Mouse (Mus musculus) stomach, postnatal 0 days (tissue): ENCODE results near the gene Gltp. TPM values are rescaled to one million over a fixed set of nuclear protein-coding genes. Genes with fewer than 3 reads are reported as not detected.

ENCODE experiments used
- ATAC-seq: fragments of 200-750 bp; cut with Nextera tagmentation; 2 replicates; pipeline ENCODE4 v1.8.0; 2017; ENCODE audit not compliant: low FRiP score, low TSS enrichment
- DNase-seq: peaks from one replicate; pipeline ENCODE4 v3.0.0-alpha.2; 2016; ENCODE audit warnings: low spot score
- H3K27ac ChIP-seq: fragments of 300-500 bp; sonication (generic); replicated peaks from 2 replicates; pipeline ENCODE4 v1.5.1; 2014; ENCODE audit warnings: mild to moderate bottlenecking, control low read depth
- H3K27me3 ChIP-seq: fragments of 300-500 bp; sonication (generic); 2 replicates; pipeline ENCODE4 v1.6.1; 2014; ENCODE audit warnings: low read length; ENCODE audit not compliant: control insufficient read depth, insufficient read depth
- H3K36me3 ChIP-seq: fragments of 300-500 bp; sonication (generic); 2 replicates; pipeline ENCODE4 v1.6.1; 2014; ENCODE audit warnings: low read length, mixed read lengths; ENCODE audit not compliant: control insufficient read depth, insufficient read depth
- H3K4me1 ChIP-seq: fragments of 300-500 bp; sonication (generic); replicated peaks from 2 replicates; pipeline ENCODE4 v1.6.1; 2014; ENCODE audit warnings: antibody characterized with exemption; ENCODE audit not compliant: control insufficient read depth, insufficient read depth
- H3K4me2 ChIP-seq: fragments of 300-500 bp; sonication (generic); replicated peaks from 2 replicates; pipeline ENCODE4 v1.6.1; 2014; ENCODE audit warnings: low read depth, mild to moderate bottlenecking, control low read depth, moderate library complexity
- H3K4me3 ChIP-seq: fragments of 300-500 bp; sonication (generic); 2 replicates; pipeline ENCODE4 v1.5.1; 2014; ENCODE audit warnings: low read depth, low read length, control low read depth
- H3K9ac ChIP-seq: fragments of 300-500 bp; sonication (generic); 2 replicates; pipeline ENCODE4 v1.6.1; 2014; ENCODE audit warnings: mild to moderate bottlenecking, low read length, control low read depth, mixed read lengths
- H3K9me3 ChIP-seq: fragments of 300-500 bp; sonication (generic); 2 replicates; pipeline ENCODE4 v1.6.1; 2016; ENCODE audit warnings: low read length; ENCODE audit not compliant: control insufficient read depth
- CTCF ChIP-seq: IDR thresholded peaks from 2 replicates; pipeline ENCODE4 v1.5.1; 2016; ENCODE audit warnings: antibody characterized with exemption, low read depth, mild to moderate bottlenecking, moderate library complexity
- EP300 ChIP-seq: optimal IDR thresholded peaks from 2 replicates; pipeline ENCODE3; 2016; ENCODE audit warnings: antibody characterized with exemption
- WGBS: fragments of 180-500 bp; shearing (Covaris S2); extraction: QIAGEN DNeasy Blood & Tissue Kit; methylation state at CpG from one replicate; pipeline ENCODE4 v1.1.7; 2014; 5-methylcytosine and 5-hydroxymethylcytosine counted together
- polyA plus RNA-seq: library from polyadenylated mRNA; unstranded; fragments of >200 nt; fragmentation: Nextera tagmentation; extraction: Ambion mirVana; gene quantifications from 2 replicates; pipeline ENCODE4 v1.2.1, GENCODE M21; 2015

Gltp gene
- polyA plus RNA-seq, 1 experiment from 2014 or later: 482 TPM

DNA sequence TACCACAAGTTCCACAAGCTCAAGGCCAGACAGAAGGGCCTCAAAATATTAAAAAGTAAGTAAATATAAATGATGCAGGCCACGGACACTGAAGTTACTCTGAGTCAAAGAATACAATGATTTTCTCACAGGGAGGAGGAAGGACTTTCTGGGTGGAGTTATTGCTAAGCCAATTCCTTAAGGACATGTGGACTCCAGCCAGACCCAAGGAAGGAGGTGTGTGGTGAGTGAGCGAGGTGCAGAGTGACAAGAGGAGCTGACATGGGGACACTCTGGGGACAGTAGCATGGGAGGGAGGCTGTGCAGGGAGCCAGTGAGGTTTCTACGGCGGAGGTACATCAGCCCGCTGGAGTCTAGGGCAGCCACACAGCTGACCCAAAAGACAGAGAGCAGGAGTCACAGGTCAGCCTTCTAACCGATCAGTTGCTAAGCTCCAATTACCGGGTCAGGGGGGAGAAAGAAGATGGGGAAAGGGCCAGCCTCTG, 4.0 kb downstream of the Gltp start:
- ATAC-seq (no peak), DNase-seq (no peak)
- H3K9me3 ChIP-seq: no peaks in the 10 kb centered on the region
- H3K4me2 ChIP-seq: 0 out of 2 replicates have a peak overlapping the region, but pooled peaks have one; percentile 23
- no peaks in the 10 kb centered on the region for H3K36me3 ChIP-seq
- no peaks in the 10 kb centered on the region; the same call in 1 of the 2 replicates for H3K4me1 ChIP-seq
- H3K27ac ChIP-seq: peak overlapping the region; percentile 71
- H3K9ac ChIP-seq: no peak overlapping the region; the same call in 1 of the 2 replicates
- 67% methylated on average over 7 of the region's 7 CpGs for WGBS
- no peak overlapping the region for H3K4me3 ChIP-seq
- no peak for TF ChIP-seq EP300
- no peak for TF ChIP-seq CTCF
- no peaks in the 10 kb centered on the region for H3K27me3 ChIP-seq

DNA sequence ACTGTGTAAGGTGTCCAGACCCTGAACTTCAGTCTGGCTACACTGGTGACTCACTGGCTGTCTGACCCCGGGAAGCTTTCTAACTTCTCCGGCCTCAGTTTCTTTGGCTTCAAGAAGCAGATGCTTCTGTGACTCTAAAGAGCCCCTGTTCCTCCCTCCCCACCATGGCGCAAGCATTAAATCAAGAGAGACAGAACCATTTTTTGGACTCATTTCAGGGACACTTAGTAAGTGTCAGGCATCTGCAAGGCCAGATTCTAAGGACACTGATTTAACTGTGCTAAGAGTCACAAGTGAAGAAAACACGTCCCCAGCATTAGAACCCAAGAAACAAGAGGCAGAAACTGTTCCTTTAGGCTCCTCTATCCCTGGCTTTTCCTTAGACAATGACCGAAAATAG, 4.8 kb downstream of the Gltp start:
- DNase-seq: no peak
- Histone ChIP-seq H3K36me3 (no peaks in the 10 kb centered on the region), H3K4me1 (no peaks in the 10 kb centered on the region; the same call in 1 of the 2 replicates), H3K9ac (no peak overlapping the region), H3K27ac (no peak overlapping the region), H3K27me3 (no peaks in the 10 kb centered on the region), H3K4me3 (no peak overlapping the region), H3K4me2 (no peak overlapping the region), H3K9me3 (no peaks in the 10 kb centered on the region)
- TF ChIP-seq CTCF (no peak), EP300 (no peak)
- no peak for ATAC-seq
- WGBS: 86% methylated on average over 5 of the region's 5 CpGs

GRCm38 (mm10) chr5:114681717-114682116, 9.1 kb downstream of the Gltp start:
- 49% methylated on average over 8 of the region's 8 CpGs for WGBS
- no peak for ATAC-seq
- Histone ChIP-seq H3K36me3 (peaks cover 3% of the 10 kb centered on the region; the same call in 1 of the 2 replicates), H3K27ac (peak overlapping the region; percentile 87), H3K27me3 (no peaks in the 10 kb centered on the region), H3K9ac (no peak overlapping the region), H3K4me3 (no peak overlapping the region), H3K4me2 (no peak overlapping the region), H3K4me1 (0 out of 2 replicates have a peak, but pooled peaks cover 2% of the 10 kb centered on the region), H3K9me3 (no peaks in the 10 kb centered on the region)
- TF ChIP-seq EP300 (no peak), CTCF (no peak)
- DNase-seq: peak; percentile 13

- H3K36me3 ChIP-seq: peaks cover 8% of the 10 kb centered on the region; the same call in 1 of the 2 replicates
- DNase-seq (peak; percentile 55), ATAC-seq (0 out of 2 replicates have a peak, but pooled peaks have one; percentile 34)
- no peak overlapping the region for H3K4me2 ChIP-seq
- 0 out of 2 replicates have a peak, but pooled peaks cover 2% of the 10 kb centered on the region for H3K4me1 ChIP-seq
- 47% methylated on average over 19 of the region's 19 CpGs for whole genome bisulfite sequencing
- no peak overlapping the region for H3K9ac ChIP-seq
- no peaks in the 10 kb centered on the region for H3K9me3 ChIP-seq
- H3K27ac ChIP-seq: peak overlapping the region; percentile 87
- H3K27me3 ChIP-seq: no peaks in the 10 kb centered on the region
- H3K4me3 ChIP-seq: no peak overlapping the region
- TF ChIP-seq EP300: peak; percentile 84
- no peak for TF ChIP-seq CTCF
Observed at GRCm38 (mm10) chr5:114680676-114681285, 10.0 kb downstream of the Gltp start.

DNA sequence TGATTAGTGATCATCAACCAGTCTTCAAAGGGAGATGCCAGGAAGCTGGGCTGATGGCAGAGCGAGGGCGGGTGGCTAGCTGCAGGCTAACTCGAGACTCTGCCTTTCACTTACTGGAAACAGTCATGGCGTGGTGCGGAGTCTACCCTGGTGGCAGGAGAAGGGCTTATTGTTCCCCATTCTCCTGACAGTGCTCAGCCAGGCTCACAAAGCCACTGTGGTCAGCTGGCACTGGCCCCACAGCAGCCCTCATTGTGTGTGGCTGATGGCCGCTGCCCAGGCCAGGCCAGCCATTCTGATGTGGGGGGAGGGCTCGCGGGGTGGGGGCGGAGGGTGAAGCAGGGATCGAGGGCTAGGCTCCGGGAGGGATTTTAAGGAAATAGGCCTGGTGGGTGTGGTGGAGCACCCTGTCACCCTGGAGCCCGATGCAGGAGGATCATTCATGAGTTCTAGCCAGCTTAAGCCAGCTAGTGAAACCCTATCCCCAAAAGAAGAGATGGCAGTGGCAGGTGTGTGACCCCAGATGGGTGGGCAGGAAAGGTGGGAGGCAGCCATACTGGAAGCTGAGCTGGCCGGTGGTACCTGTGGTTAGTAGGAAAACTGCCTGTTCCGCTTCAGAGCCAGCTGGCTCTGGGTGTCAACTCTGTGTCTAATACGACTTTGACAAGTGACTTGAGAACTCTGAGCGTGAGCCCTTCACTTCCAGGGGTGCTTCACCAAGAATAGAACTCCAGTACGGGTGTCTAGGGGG, 10.8 kb downstream of the Gltp start:
- 65% methylated on average over 17 of the region's 17 CpGs for WGBS
- Histone ChIP-seq H3K9me3 (no peaks in the 10 kb centered on the region), H3K27ac (peak overlapping the region; percentile 87), H3K27me3 (no peaks in the 10 kb centered on the region), H3K4me2 (no peak overlapping the region), H3K4me1 (0 out of 2 replicates have a peak, but pooled peaks cover 2% of the 10 kb centered on the region), H3K36me3 (peaks cover 8% of the 10 kb centered on the region; the same call in 1 of the 2 replicates), H3K9ac (no peak overlapping the region), H3K4me3 (no peak overlapping the region)
- TF ChIP-seq CTCF (no peak), EP300 (no peak)
- no peak for ATAC-seq
- no peak for DNase-seq

DNA sequence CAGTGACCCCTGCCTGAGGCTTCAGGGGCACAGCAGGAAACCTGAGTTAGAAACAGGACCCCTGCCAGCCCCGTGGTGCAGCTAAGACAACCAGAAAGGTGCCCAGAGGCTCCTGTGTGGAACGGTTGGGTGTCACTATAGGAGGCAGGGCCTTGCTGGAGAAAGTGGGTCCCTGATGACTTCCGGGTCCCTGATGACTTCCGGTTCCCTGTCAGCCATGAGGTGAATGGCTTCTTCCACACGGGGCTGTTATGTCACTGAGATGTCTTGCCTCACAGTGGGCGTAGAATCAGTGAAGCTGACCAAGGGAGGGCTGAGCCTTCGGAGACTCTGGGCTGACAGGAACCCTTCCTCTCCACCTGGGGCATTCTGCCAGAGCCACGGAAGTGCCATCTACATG, 16.2 kb downstream of the Gltp start:
- Histone ChIP-seq H3K27ac (no peak overlapping the region), H3K36me3 (peaks cover 8% of the 10 kb centered on the region; the same call in 1 of the 2 replicates), H3K4me3 (no peak overlapping the region), H3K4me1 (no peaks in the 10 kb centered on the region), H3K27me3 (no peaks in the 10 kb centered on the region), H3K9me3 (no peaks in the 10 kb centered on the region), H3K4me2 (no peak overlapping the region), H3K9ac (no peak overlapping the region)
- 78% methylated on average over 8 of the region's 8 CpGs for WGBS
- TF ChIP-seq EP300 (no peak), CTCF (no peak)
- DNase-seq (no peak), ATAC-seq (no peak)
